Mouse (Mus musculus) E14TG2a.4 (cell line): ENCODE data around the gene Becn1.
A peak's percentile ranks its signal among the peaks of the same experiment; 100 is the strongest.

Experiments used
- H3K27me3 ChIP-seq: 2 replicates; pipeline ENCODE4 v1.6.1; 2014; ENCODE audit warnings: low read length, control low read depth; ENCODE audit not compliant: insufficient read depth
- H3K36me3 ChIP-seq: 2 replicates; pipeline ENCODE4 v1.6.1; 2014; ENCODE audit warnings: low read length, control low read depth; ENCODE audit not compliant: insufficient read depth
- H3K4me1 ChIP-seq: replicated peaks from 2 replicates; pipeline ENCODE4 v1.6.1; 2014; ENCODE audit warnings: low read depth, low read length, control low read depth
- H3K4me3 ChIP-seq: replicated peaks from 2 replicates; pipeline ENCODE4 v1.5.1; 2014; ENCODE audit warnings: mild to moderate bottlenecking, low read length
- H3K9me3 ChIP-seq: 2 replicates; pipeline ENCODE4 v1.6.1; 2014; ENCODE audit warnings: low read length, control low read depth
- CTCF ChIP-seq: conservative IDR thresholded peaks from 2 replicates; pipeline ENCODE4 v1.5.1; 2014; ENCODE audit warnings: low read length
- NANOG ChIP-seq: IDR thresholded peaks from 2 replicates; pipeline ENCODE4 v1.6.1; 2014; ENCODE audit warnings: borderline replicate concordance, low read length, mixed read lengths
- POU5F1 ChIP-seq: IDR thresholded peaks from 2 replicates; pipeline ENCODE4 v1.6.1; 2014; ENCODE audit warnings: low read length, borderline replicate concordance

Becn1 gene

GRCm38 (mm10) chr11:101302004-101302798 is at the start of gene Becn1:
Gene Becn1, minus strand, starts transcription at chr11:101302286.
- H3K36me3 ChIP-seq: peaks cover 31% of the 10 kb centered on the region
- H3K4me3 ChIP-seq: peak within 1 kb of the TSS; percentile 98
- peaks cover 26% of the 10 kb centered on the region for H3K4me1 ChIP-seq
- no peaks in the 10 kb centered on the region for H3K27me3 ChIP-seq
- TF ChIP-seq POU5F1 (no peak), CTCF (peak; percentile 98)
- no peaks in the 10 kb centered on the region for H3K9me3 ChIP-seq

DNA sequence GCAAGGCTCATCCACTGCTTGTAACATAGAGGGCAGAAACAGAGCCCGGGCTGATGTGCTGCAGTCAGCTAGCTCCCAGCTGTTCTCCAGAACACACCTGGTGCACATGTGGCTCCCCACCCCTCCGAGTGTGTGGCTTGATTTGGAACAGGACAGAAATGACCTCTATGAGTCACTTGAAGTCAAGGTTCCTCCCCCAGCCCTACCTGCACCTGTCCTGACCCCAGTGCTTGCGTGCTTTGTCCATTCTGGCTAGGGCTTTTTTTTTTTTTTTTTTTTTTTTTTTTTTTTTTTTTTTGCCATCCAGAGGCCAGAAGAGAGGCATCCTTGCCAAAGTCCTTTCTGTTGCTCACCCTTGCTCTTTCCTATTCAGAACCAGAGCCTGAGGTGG is 49.6 kb upstream of the Becn1 start:
- 0 out of 2 replicates have a peak, but pooled peaks cover 3% of the 10 kb centered on the region for H3K9me3 ChIP-seq
- H3K27me3 ChIP-seq: no peaks in the 10 kb centered on the region; the same call in 1 of the 2 replicates
- no peak overlapping the region for H3K4me3 ChIP-seq
- no peaks in the 10 kb centered on the region for H3K36me3 ChIP-seq
- H3K4me1 ChIP-seq: peaks cover 36% of the 10 kb centered on the region
- no peak for TF ChIP-seq NANOG
- no peak for TF ChIP-seq POU5F1
- TF ChIP-seq CTCF: no peak

DNA sequence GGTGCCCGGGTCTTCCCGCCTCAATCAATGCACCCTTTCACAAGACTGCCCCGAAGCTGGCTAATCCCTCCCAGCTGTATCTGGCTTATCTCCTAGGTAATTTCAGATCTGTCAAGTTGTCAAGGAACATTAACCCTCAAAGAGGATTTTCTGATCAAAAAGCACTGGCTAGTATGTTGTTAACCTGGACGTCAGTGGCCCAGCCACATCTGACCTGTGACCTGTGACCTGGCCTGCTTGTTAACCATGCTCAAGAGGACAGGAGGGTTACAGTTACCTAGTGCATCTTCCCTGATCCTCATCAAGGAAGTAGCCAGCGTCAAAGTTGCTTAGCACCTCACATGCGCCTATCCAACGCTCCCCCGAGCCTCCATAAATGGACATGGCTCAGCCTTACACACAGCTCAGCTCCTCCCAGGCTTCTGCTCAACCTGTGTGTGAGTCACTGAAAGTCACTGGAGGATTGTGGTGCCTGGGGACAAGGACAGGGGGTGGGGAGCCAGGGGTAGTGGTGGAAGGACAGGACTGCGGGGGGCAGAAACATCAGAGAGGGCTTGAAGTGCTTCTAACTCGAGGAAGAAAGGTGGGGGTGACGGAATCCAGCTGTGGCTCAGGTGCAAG is 49.1 kb upstream of the Becn1 start:
- Histone ChIP-seq H3K4me3 (no peak overlapping the region), H3K9me3 (0 out of 2 replicates have a peak, but pooled peaks cover 3% of the 10 kb centered on the region), H3K4me1 (peaks cover 36% of the 10 kb centered on the region), H3K27me3 (no peaks in the 10 kb centered on the region; the same call in 1 of the 2 replicates), H3K36me3 (no peaks in the 10 kb centered on the region)
- TF ChIP-seq CTCF (no peak), NANOG (no peak), POU5F1 (no peak)

DNA sequence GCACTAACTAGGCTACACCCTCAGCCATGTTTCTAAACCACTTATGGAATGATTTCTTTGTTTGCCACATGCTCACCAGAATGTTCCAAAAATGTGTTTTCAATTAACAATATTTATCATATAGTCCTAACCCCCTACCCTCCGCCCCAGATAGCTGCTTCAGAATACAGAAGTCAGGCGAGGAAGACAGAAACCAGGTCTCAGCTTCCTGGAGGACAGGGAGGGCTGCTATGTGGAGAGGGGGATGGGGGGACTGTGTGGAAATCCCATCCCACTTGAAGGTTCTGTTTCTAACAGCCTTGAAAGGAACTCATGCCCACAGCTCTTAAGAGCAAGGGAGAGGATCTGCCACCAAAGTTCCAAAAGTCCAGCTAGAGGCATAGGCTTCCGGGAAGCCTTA is 47.1 kb upstream of the Becn1 start:
- Histone ChIP-seq H3K27me3 (no peaks in the 10 kb centered on the region; the same call in 1 of the 2 replicates), H3K36me3 (no peaks in the 10 kb centered on the region), H3K9me3 (0 out of 2 replicates have a peak, but pooled peaks cover 3% of the 10 kb centered on the region), H3K4me1 (peaks cover 29% of the 10 kb centered on the region), H3K4me3 (no peak overlapping the region)
- TF ChIP-seq CTCF: no peak
- no peak for TF ChIP-seq POU5F1
- no peak for TF ChIP-seq NANOG

GRCm38 (mm10) chr11:101348774-101349173 is 46.7 kb upstream of the Becn1 start:
- Histone ChIP-seq H3K27me3 (no peaks in the 10 kb centered on the region; the same call in 1 of the 2 replicates), H3K9me3 (0 out of 2 replicates have a peak, but pooled peaks cover 3% of the 10 kb centered on the region), H3K4me3 (no peak overlapping the region), H3K36me3 (no peaks in the 10 kb centered on the region), H3K4me1 (peaks cover 29% of the 10 kb centered on the region)
- TF ChIP-seq CTCF (no peak), POU5F1 (no peak), NANOG (no peak)

DNA sequence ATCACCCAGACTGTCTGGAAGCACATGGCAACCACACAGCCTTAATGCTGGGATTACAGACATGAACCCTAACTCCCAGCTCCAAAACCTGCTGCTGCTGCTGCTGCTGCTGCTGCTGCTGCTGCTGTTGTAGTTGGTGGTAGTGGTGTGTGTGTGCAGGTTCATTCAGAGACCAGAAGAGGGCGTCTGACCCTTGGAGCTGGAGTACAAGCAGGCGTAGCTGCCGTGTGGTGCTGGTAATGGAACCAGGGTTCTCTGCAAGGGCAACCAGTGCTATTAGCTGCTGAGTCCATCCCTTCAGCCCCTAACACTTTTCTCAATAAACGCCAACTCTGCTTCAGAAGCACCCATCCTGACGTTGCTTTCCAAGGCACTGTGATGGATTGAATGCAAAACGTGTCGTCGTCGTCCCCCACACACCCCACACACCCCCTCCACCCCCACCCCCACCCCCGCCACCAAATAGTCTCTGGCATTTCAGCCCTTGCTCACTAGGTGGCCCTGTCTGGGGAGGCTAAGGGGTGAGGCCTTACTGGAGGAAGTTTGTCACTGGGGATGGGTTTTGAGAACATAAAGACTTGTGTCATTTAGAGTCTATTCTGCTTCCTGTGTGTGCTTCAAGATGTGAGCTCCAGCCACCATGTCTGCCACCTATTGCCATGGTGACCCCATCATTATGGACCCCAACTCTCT is 45.1 kb upstream of the Becn1 start:
- no peaks in the 10 kb centered on the region for H3K27me3 ChIP-seq
- no peaks in the 10 kb centered on the region for H3K36me3 ChIP-seq
- peak; percentile 30 for TF ChIP-seq CTCF
- TF ChIP-seq POU5F1: no peak
- H3K9me3 ChIP-seq: 0 out of 2 replicates have a peak, but pooled peaks cover 3% of the 10 kb centered on the region
- no peak overlapping the region for H3K4me3 ChIP-seq
- peaks cover 29% of the 10 kb centered on the region for H3K4me1 ChIP-seq

DNA sequence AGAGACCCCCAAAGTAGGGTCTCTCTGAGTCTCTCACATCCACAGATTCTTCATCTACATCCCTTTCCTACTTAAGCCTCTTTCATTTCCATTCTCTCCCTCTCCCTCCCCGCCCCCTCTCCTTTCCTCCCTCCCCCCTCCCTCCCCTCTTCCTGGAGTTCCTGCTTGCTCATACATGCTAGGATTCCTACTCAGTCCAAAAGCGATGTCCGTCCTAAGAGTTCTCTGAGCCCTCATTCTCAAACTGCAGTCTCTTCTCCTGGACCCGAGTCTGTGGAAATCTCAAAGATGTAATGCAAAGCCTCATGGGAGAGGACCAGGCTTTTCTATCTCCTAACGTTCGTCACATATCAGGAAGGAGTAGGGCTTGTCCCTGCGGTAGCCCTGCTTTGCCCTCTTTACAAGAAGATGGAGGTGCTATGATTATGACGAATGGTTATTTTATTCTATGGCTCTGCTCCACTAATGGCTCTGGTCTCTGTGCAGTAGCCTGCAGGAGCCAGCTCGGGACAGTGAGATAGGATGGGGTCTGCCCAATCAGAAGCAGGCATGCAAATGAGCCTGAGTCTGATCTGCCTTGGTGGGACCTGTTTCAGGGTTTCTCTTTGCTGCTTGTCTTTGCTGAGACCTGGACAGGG is 36.2 kb upstream of the Becn1 start:
- TF ChIP-seq CTCF (no peak), NANOG (no peak), POU5F1 (no peak)
- no peaks in the 10 kb centered on the region for H3K27me3 ChIP-seq
- H3K36me3 ChIP-seq: no peaks in the 10 kb centered on the region
- peak overlapping the region; percentile 62 for H3K4me3 ChIP-seq
- H3K4me1 ChIP-seq: peaks cover 58% of the 10 kb centered on the region
- H3K9me3 ChIP-seq: no peaks in the 10 kb centered on the region

DNA sequence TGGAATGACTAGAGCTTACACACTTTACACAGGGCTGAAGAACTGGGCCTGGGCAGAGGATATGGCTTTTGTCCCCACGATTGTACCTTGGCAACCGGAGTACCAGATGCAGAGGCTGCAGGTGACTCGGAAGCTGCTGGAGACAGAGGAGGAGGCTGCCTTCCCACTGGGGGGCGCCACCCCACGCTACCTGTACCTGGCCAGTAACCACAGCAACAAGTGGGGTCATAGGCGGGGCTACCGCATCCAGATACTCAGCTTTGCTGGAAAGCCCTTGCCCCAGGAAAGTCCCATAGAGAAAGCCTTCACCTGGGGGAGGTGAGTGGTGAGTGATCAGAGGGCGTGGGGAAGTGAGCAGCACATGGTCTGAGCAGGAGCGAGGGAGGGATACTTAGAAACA is 33.6 kb upstream of the Becn1 start:
- H3K36me3 ChIP-seq: no peaks in the 10 kb centered on the region
- no peaks in the 10 kb centered on the region for H3K27me3 ChIP-seq
- peak; percentile 37 for TF ChIP-seq CTCF
- TF ChIP-seq POU5F1: no peak
- TF ChIP-seq NANOG: no peak
- H3K9me3 ChIP-seq: no peaks in the 10 kb centered on the region
- H3K4me3 ChIP-seq: peak overlapping the region; percentile 39
- peaks cover 80% of the 10 kb centered on the region for H3K4me1 ChIP-seq
